ENCODE assay signal across 7 mouse cellular contexts in the genomic region with DNA sequence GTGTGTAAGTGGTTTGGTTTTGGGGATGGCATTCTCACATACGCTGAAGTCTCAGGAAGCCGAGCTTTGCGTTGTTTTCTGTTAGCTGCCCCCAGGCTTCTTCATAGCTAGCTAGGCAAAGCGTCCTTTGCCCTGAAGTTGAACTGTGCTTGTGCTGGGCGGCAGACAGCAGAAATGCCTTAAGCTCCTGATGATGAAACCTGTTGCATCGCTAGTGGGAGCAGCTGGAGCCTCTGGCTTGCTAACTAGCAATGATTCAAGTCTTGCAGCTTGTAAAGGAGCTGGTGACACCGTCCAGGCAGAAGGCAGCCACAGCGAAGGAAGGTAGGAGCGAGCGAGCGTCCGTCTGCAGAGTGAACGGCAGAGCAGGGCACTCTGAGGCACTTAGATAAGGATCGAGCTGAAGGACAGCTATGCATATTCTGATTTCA. TPM values are rescaled to one million over a fixed set of nuclear protein-coding genes. Genes with fewer than 3 reads are reported as not detected.
DNase-seq lines count a peak whose midpoint lies in the region; ATAC-seq and TF ChIP-seq lines count a peak whose summit lies in the region.

No protein-coding gene starts in this region.

- H3K4me2 ChIP-seq in heart, embryonic 12.5 days = peak overlapping the region; percentile 60
- peak overlapping the region; percentile 48 for H3K4me2 ChIP-seq in limb, embryonic 12.5 days
- H3K4me2 ChIP-seq in myocyte (ENCODE audit: low read depth) = peak overlapping the region; percentile 75

- H3K79me2 ChIP-seq in myocyte (ENCODE audit: control insufficient read depth, insufficient read depth) = peaks cover 67% of the 10 kb centered on the region

- H3K27me3 ChIP-seq in heart, embryonic 12.5 days (replicated peaks) = no peaks in the 10 kb centered on the region
- no peaks in the 10 kb centered on the region for H3K27me3 ChIP-seq in limb, embryonic 12.5 days
- H3K27me3 ChIP-seq in myocyte (ENCODE audit: control insufficient read depth, insufficient read depth, insufficient read length) = no peaks in the 10 kb centered on the region

- peak overlapping the region; percentile 34; the same call in 1 of the 2 replicates for H3K9ac ChIP-seq in heart, embryonic 12.5 days
- H3K9ac ChIP-seq in limb, embryonic 12.5 days (replicated peaks) = no peak overlapping the region

- no peak overlapping the region for H3ac ChIP-seq in myocyte (ENCODE audit: control insufficient read depth, insufficient read length)

- H3K27ac ChIP-seq in heart, embryonic 12.5 days (ENCODE audit: poor library complexity, severe bottlenecking) = peak overlapping the region; percentile 49; the same call in 1 of the 2 replicates
- peak overlapping the region; percentile 67 for H3K27ac ChIP-seq in limb, embryonic 12.5 days

- peak; percentile 53 for TF ChIP-seq POLR2A in myocyte (IDR thresholded peaks at IDR 0.05; ENCODE audit: insufficient read length, low read depth)

- ATAC-seq in heart, embryonic 12.5 days (ENCODE audit: insufficient number of reproducible peaks, low FRiP score) = no peak
- no peak for ATAC-seq in limb, embryonic 12.5 days (ENCODE audit: insufficient number of reproducible peaks, insufficient read depth, low FRiP score, low TSS enrichment, low read depth)

- H3K4me3 ChIP-seq in heart, embryonic 12.5 days = peak overlapping the region; percentile 30
- H3K4me3 ChIP-seq in limb, embryonic 12.5 days (replicated peaks) = peak overlapping the region; percentile 16; the same call in 1 of the 2 replicates
- H3K4me3 ChIP-seq in myocyte = no peak overlapping the region

- DNase-seq in A20 (ENCODE audit: low read depth, low spot score) (peak; percentile 81), NIH3T3 (ENCODE audit: low read depth) (peak; percentile 58)
- DNase-seq in layer of hippocampus, adult 8-10 months (ENCODE audit: low spot score in 2 of 2) = no peak
- DNase-seq in cerebellum, postnatal 14 days = no peak

- peaks cover 33% of the 10 kb centered on the region for H3K4me1 ChIP-seq in heart, embryonic 12.5 days (replicated peaks)
- H3K4me1 ChIP-seq in limb, embryonic 12.5 days (replicated peaks) = peaks cover 30% of the 10 kb centered on the region

- no peaks in the 10 kb centered on the region for H3K9me3 ChIP-seq in heart, embryonic 12.5 days (replicated peaks)
- no peaks in the 10 kb centered on the region for H3K9me3 ChIP-seq in limb, embryonic 12.5 days

- WGBS in heart, embryonic 12.5 days = 27% methylated on average over 14 of the region's 14 CpGs
- WGBS in limb, embryonic 12.5 days = 20% methylated on average over 14 of the region's 14 CpGs

- 0 out of 2 replicates have a peak, but pooled peaks cover 3% of the 10 kb centered on the region for H3K36me3 ChIP-seq in heart, embryonic 12.5 days
- 0 out of 2 replicates have a peak, but pooled peaks cover 3% of the 10 kb centered on the region for H3K36me3 ChIP-seq in limb, embryonic 12.5 days
- H3K36me3 ChIP-seq in myocyte (ENCODE audit: control insufficient read depth, insufficient read depth) = no peaks in the 10 kb centered on the region

TF ChIP-seq in myocyte, 11 proteins besides CTCF, POLR2A, EP300 and RAD21:
- TF ChIP-seq POLR2AphosphoS2 (IDR thresholded peaks at IDR 0.05; ENCODE audit: insufficient read length, low read depth) = no peak
- peak; percentile 31 for TF ChIP-seq TCF12 (IDR thresholded peaks at IDR 0.05; ENCODE audit: insufficient read depth, poor library complexity, severe bottlenecking)
- TF ChIP-seq MYOD1 (IDR thresholded peaks at IDR 0.05; ENCODE audit: control insufficient read depth in 1 of 3, insufficient read length in 2 of 3, low read depth in 2 of 3) = peak in 2 of 3 experiments; percentile 38 to 49
- TF ChIP-seq CEBPB (IDR thresholded peaks at IDR 0.05; ENCODE audit: insufficient read depth, poor library complexity, severe bottlenecking) = peak; percentile 83
- no peak for TF ChIP-seq TCF3 (IDR thresholded peaks at IDR 0.05; ENCODE audit: insufficient read length, low read depth)
- peak in 1 of 3 experiments; percentile 70 for TF ChIP-seq MYOG (IDR thresholded peaks at IDR 0.05; ENCODE audit: control insufficient read depth in 1 of 3, insufficient read depth in 1 of 3, insufficient read length in 2 of 3, low read depth in 2 of 3)
- no peak for TF ChIP-seq REST (IDR thresholded peaks at IDR 0.05; ENCODE audit: insufficient read depth, insufficient read length)

RNA-seq across cellular contexts. Expression of a gene that starts 30.1 kb away (rescaled TPM):
- 10.2 and 10.4 TPM in 2 replicates for polyA plus RNA-seq in heart, embryonic 12.5 days (2016; fragmentation: Nextera tagmentation; extraction: Ambion mirVana)
- polyA plus RNA-seq in limb, embryonic 12.5 days (2016; fragmentation: Nextera tagmentation; extraction: Ambion mirVana) = 16.1 and 17.3 TPM in 2 replicates
- polyA plus RNA-seq in myocyte (2012; fragmentation: generic; extraction: Trizol) = 7.6 TPM
- total RNA-seq in layer of hippocampus, adult 8-10 months (2022) = 10 to 100 TPM; 12.0 to 16.0 (median 12.4) TPM

Comparison
In these comparisons a context has a peak if more than half of its experiments do, and no peak if none do; other contexts are left out.
1. DNase-seq: peak in A20 (single experiment) and NIH3T3 (single experiment); none in layer of hippocampus, adult 8-10 months (0 of 2) and cerebellum, postnatal 14 days (0 of 2).
2. Peak in every context shown above with its lines, with median percentiles within 50 percentile points of each other: H3K4me2 ChIP-seq.